Mouse (Mus musculus): Measurements from ENCODE around the gene Hmx1. TPM values are rescaled to one million over a fixed set of nuclear protein-coding genes. Genes with fewer than 3 reads are reported as not detected.
A peak's percentile ranks its signal among the peaks of the same experiment; 100 is the strongest.

Hmx1 gene
- total RNA-seq (2017), result not detected in 2 replicates

- ATAC-seq (replicated peaks; ENCODE audit: low read depth, poor library complexity, severe bottlenecking), result no peak
Observed at GRCm38 (mm10) chr5:35388491-35389111, at the start of gene Hmx1. Gene Hmx1, plus strand, starts transcription at chr5:35389108.

- no peak for ATAC-seq (replicated peaks; ENCODE audit: low read depth, poor library complexity, severe bottlenecking)
Observed at GRCm38 (mm10) chr5:35345084-35345483, 43.8 kb upstream of the Hmx1 start.

GRCm38 (mm10) chr5:35348794-35349193, 40.1 kb upstream of the Hmx1 start:
- ATAC-seq (replicated peaks; ENCODE audit: low read depth, poor library complexity, severe bottlenecking), result peak; percentile 69; the same call in 1 of the 2 replicates

GRCm38 (mm10) chr5:35357544-35358440, 31.1 kb upstream of the Hmx1 start:
- no peak for ATAC-seq (replicated peaks; ENCODE audit: low read depth, poor library complexity, severe bottlenecking)

- ATAC-seq (replicated peaks; ENCODE audit: low read depth, poor library complexity, severe bottlenecking), result peak; percentile 98
Observed at GRCm38 (mm10) chr5:35361570-35362284, 27.2 kb upstream of the Hmx1 start.

- no peak for ATAC-seq (replicated peaks; ENCODE audit: low read depth, poor library complexity, severe bottlenecking)
Observed at GRCm38 (mm10) chr5:35366241-35367032, 22.5 kb upstream of the Hmx1 start.

GRCm38 (mm10) chr5:35368916-35369315, 20.0 kb upstream of the Hmx1 start:
- no peak for ATAC-seq (replicated peaks; ENCODE audit: low read depth, poor library complexity, severe bottlenecking)

- ATAC-seq (replicated peaks; ENCODE audit: low read depth, poor library complexity, severe bottlenecking), result no peak
Observed at GRCm38 (mm10) chr5:35379066-35379465, 9.8 kb upstream of the Hmx1 start.

GRCm38 (mm10) chr5:35379815-35380214, 9.1 kb upstream of the Hmx1 start:
- ATAC-seq (replicated peaks; ENCODE audit: low read depth, poor library complexity, severe bottlenecking), result 0 out of 2 replicates have a peak, but pooled peaks have one; percentile 29

- ATAC-seq (replicated peaks; ENCODE audit: low read depth, poor library complexity, severe bottlenecking), result no peak
Observed at GRCm38 (mm10) chr5:35387834-35388490, 946 bp upstream of the Hmx1 start.

GRCm38 (mm10) chr5:35389441-35389840, 533 bp downstream of the Hmx1 start:
- ATAC-seq (replicated peaks; ENCODE audit: low read depth, poor library complexity, severe bottlenecking), result no peak

GRCm38 (mm10) chr5:35389915-35390314, 1.0 kb downstream of the Hmx1 start:
- ATAC-seq (replicated peaks; ENCODE audit: low read depth, poor library complexity, severe bottlenecking), result no peak

GRCm38 (mm10) chr5:35390848-35391655, 2.1 kb downstream of the Hmx1 start:
- no peak for ATAC-seq (replicated peaks; ENCODE audit: low read depth, poor library complexity, severe bottlenecking)

GRCm38 (mm10) chr5:35391656-35392333, 2.9 kb downstream of the Hmx1 start:
- ATAC-seq (replicated peaks; ENCODE audit: low read depth, poor library complexity, severe bottlenecking), result no peak

- no peak for ATAC-seq (replicated peaks; ENCODE audit: low read depth, poor library complexity, severe bottlenecking)
Observed at GRCm38 (mm10) chr5:35392334-35392695, 3.4 kb downstream of the Hmx1 start.

- no peak for ATAC-seq (replicated peaks; ENCODE audit: low read depth, poor library complexity, severe bottlenecking)
Observed at GRCm38 (mm10) chr5:35395566-35396440, 6.9 kb downstream of the Hmx1 start.

- ATAC-seq (replicated peaks; ENCODE audit: low read depth, poor library complexity, severe bottlenecking), result no peak
Observed at GRCm38 (mm10) chr5:35396976-35397641, 8.2 kb downstream of the Hmx1 start.

Data from common myeloid progenitor, adult 5-6 weeks (primary cell).